Mouse (Mus musculus) midbrain, embryonic 14.5 days (tissue): ENCODE data around the gene Atp2c2. TPM values are rescaled to one million over a fixed set of nuclear protein-coding genes. Genes with fewer than 3 reads are reported as not detected.

ENCODE experiments used
- ATAC-seq: fragments of 200-750 bp; cut with Nextera tagmentation; 2 replicates; pipeline ENCODE4 v1.8.0; 2017; ENCODE audit warnings: moderate number of reproducible peaks, moderate library complexity; ENCODE audit not compliant: low FRiP score, low TSS enrichment
- DNase-seq: peaks from one replicate; pipeline ENCODE4 v3.0.0-alpha.2; 2015
- H3K27ac ChIP-seq: fragments of 300-500 bp; sonication (generic); replicated peaks from 2 replicates; pipeline ENCODE4 v1.5.1; 2014; ENCODE audit warnings: mild to moderate bottlenecking, low read depth, low read length, moderate library complexity
- H3K27me3 ChIP-seq: fragments of 300-500 bp; sonication (generic); 2 replicates; pipeline ENCODE4 v1.6.1; 2014; ENCODE audit warnings: low read length, control low read depth, mixed read lengths; ENCODE audit not compliant: control insufficient read depth, insufficient read depth
- H3K36me3 ChIP-seq: fragments of 300-500 bp; sonication (generic); 2 replicates; pipeline ENCODE4 v1.6.1; 2014; ENCODE audit warnings: low read length, control low read depth; ENCODE audit not compliant: control insufficient read depth, insufficient read depth
- H3K4me1 ChIP-seq: fragments of 300-500 bp; sonication (generic); 2 replicates; pipeline ENCODE4 v1.6.1; 2014; ENCODE audit warnings: mild to moderate bottlenecking, antibody characterized with exemption, low read length, control low read depth; ENCODE audit not compliant: control insufficient read depth, insufficient read depth
- H3K4me2 ChIP-seq: fragments of 300-500 bp; sonication (generic); 2 replicates; pipeline ENCODE4 v1.6.1; 2014; ENCODE audit warnings: mild to moderate bottlenecking, low read length, moderate library complexity
- H3K4me3 ChIP-seq: fragments of 300-500 bp; sonication (generic); replicated peaks from 2 replicates; pipeline ENCODE4 v1.5.1; 2014; ENCODE audit warnings: low read depth, low read length
- H3K9ac ChIP-seq: fragments of 300-500 bp; sonication (generic); replicated peaks from 2 replicates; pipeline ENCODE4 v1.6.1; 2014; ENCODE audit warnings: mild to moderate bottlenecking, low read length, moderate library complexity
- H3K9me3 ChIP-seq: fragments of 300-500 bp; sonication (generic); 2 replicates; pipeline ENCODE4 v1.6.1; 2016; ENCODE audit warnings: low read length, control low read depth, mixed read lengths; ENCODE audit not compliant: control insufficient read depth
- WGBS: fragments of 180-500 bp; shearing (Covaris S2); extraction: QIAGEN DNeasy Blood & Tissue Kit; methylation state at CpG from one replicate; pipeline ENCODE4 v1.1.7; 2014; 5-methylcytosine and 5-hydroxymethylcytosine counted together
- polyA plus RNA-seq: library from polyadenylated mRNA; unstranded; fragments of >200 nt; fragmentation: Nextera tagmentation; extraction: Ambion mirVana; gene quantifications from 2 replicates; pipeline ENCODE4 v1.2.1, GENCODE M21; 2014

The Atp2c2 gene
- polyA plus RNA-seq, 1 experiment from 2014 or later: 0.08 TPM

DNA sequence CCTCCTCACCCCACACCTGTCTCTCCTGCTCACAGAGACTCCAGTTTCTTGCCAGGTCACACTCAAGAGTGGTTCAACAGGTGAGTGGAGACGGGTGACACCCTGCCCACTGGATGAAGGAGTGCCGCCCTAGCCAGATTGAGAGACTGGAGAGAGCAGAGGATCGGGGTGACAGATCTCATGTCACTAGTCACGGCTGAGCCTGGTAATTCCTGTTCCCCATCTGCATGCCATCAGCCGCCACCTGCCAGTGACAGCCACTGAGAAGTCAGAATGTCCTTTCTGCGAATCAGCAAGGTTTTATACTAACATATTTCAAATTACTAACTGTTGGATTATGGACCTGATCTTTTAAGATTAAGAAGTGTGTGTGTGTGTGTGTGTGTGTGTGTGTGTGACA is 9.2 kb upstream of the Atp2c2 start:
- no peak for ATAC-seq
- H3K4me3 ChIP-seq: no peak overlapping the region
- H3K27me3 ChIP-seq: no peaks in the 10 kb centered on the region
- DNase-seq: no peak
- H3K4me2 ChIP-seq: no peak overlapping the region
- H3K9me3 ChIP-seq: no peaks in the 10 kb centered on the region
- H3K27ac ChIP-seq: no peak overlapping the region
- no peaks in the 10 kb centered on the region for H3K36me3 ChIP-seq
- no peaks in the 10 kb centered on the region for H3K4me1 ChIP-seq
- H3K9ac ChIP-seq: no peak overlapping the region
- 79% methylated on average over 6 of the region's 6 CpGs for WGBS

DNA sequence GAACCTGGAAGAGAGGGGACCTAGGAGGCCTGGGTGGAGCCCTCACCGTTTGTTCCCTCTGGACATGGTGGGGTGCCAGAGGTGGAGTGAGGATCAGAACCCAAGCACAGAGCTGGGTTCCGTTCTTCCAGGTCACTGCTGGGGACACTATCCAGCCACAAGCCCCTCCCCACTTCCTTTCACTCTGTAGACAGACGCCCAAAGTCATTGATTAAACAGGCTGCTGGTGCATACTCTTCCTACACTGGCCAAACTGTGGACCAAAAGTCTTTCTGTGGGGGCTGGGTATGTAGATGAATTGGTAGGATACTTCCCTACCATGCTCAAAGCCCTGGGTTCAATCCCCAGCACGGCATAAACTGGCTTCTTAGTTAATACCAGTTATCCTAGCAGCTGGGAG is 7.8 kb upstream of the Atp2c2 start:
- DNase-seq: no peak

DNA sequence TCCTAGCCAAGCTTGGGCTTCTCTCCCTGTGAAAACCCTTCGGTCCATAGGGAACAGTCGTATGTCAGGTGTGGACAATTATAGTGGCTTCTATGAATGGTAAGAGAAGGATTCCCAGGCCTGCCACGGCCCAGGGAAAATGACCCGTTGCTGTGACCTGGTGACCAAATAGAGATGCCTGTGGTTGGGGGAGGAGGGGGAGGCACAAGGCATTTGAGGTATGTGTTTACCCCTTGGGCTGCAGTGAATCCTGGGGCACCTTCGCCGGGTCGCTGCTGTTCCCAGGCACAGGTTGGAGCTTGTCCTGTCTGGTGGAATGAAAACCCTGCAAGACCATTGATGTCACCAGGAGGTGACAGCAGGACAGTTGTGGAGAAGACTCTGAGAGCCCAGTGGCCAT is 5.1 kb upstream of the Atp2c2 start:
- Histone ChIP-seq H3K9me3 (no peaks in the 10 kb centered on the region), H3K27ac (no peak overlapping the region), H3K36me3 (no peaks in the 10 kb centered on the region), H3K4me3 (no peak overlapping the region), H3K27me3 (peaks cover 13% of the 10 kb centered on the region), H3K4me1 (no peaks in the 10 kb centered on the region), H3K4me2 (no peak overlapping the region), H3K9ac (no peak overlapping the region)
- ATAC-seq (no peak), DNase-seq (no peak)
- 86% methylated on average over 7 of the region's 7 CpGs for WGBS

More for the DNA sequence above, 7.8 kb upstream of the Atp2c2 start:
- H3K36me3 ChIP-seq: no peaks in the 10 kb centered on the region
- H3K9ac ChIP-seq: no peak overlapping the region
- no peak overlapping the region for H3K4me3 ChIP-seq
- no peak overlapping the region for H3K27ac ChIP-seq
- no peaks in the 10 kb centered on the region for H3K4me1 ChIP-seq
- no peaks in the 10 kb centered on the region for H3K9me3 ChIP-seq
- ATAC-seq: no peak
- H3K27me3 ChIP-seq: no peaks in the 10 kb centered on the region
- WGBS: 84% methylated on average over 4 of the region's 4 CpGs
- H3K4me2 ChIP-seq: no peak overlapping the region

DNA sequence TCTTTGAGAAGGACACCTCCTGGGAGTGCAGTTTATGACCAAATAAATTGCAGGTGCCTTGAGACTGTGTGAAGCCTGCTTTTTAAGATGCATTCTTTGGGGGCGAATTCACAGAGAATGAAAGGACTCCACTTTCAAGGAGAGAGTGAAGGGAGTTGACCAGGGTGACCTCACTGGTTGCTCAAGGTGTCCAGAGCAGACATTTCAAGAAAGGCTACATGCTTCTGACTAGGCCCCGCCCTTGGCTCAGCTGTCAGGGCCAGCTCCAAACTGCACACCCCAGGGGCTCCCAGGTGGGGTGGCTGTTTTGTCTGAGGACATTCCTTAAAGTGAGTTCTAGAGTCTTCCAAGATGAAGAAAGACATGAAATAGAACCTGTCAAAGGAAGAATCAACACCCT is 2.6 kb upstream of the Atp2c2 start:
- 87% methylated on average over 2 of the region's 2 CpGs for WGBS
- Histone ChIP-seq H3K4me3 (no peak overlapping the region), H3K27ac (no peak overlapping the region), H3K27me3 (peaks cover 32% of the 10 kb centered on the region), H3K36me3 (no peaks in the 10 kb centered on the region), H3K4me1 (no peaks in the 10 kb centered on the region), H3K9me3 (no peaks in the 10 kb centered on the region), H3K4me2 (no peak overlapping the region), H3K9ac (no peak overlapping the region)
- ATAC-seq (no peak), DNase-seq (no peak)

DNA sequence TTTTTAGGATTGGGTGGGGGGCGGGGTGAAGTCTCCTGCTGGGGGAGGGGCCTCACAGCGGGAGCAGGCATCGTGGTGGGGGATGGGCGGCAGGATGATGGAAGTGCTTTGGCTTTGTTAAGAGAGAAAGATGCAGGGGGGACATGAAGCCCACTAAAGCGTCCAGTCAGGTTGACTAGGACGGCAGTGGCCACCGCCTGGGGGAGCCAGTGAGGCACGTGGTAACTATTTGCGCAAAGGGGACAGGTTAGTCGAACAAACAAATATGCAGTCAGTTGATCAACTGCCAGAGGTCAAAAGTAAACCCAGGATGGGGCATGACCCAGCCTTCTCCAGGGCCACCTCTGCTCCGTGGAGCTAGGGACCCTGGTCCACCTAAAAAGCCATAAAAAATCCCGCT is 849 bp upstream of the Atp2c2 start:
- H3K4me2 ChIP-seq: no peak overlapping the region
- no peaks in the 10 kb centered on the region for H3K36me3 ChIP-seq
- WGBS: 1% methylated on average over 12 of the region's 12 CpGs
- DNase-seq (peak; percentile 30), ATAC-seq (no peak)
- no peaks in the 10 kb centered on the region for H3K9me3 ChIP-seq
- H3K4me3 ChIP-seq: no peak overlapping the region
- peaks cover 32% of the 10 kb centered on the region for H3K27me3 ChIP-seq
- no peak overlapping the region for H3K27ac ChIP-seq
- no peaks in the 10 kb centered on the region for H3K4me1 ChIP-seq
- no peak overlapping the region for H3K9ac ChIP-seq

DNA sequence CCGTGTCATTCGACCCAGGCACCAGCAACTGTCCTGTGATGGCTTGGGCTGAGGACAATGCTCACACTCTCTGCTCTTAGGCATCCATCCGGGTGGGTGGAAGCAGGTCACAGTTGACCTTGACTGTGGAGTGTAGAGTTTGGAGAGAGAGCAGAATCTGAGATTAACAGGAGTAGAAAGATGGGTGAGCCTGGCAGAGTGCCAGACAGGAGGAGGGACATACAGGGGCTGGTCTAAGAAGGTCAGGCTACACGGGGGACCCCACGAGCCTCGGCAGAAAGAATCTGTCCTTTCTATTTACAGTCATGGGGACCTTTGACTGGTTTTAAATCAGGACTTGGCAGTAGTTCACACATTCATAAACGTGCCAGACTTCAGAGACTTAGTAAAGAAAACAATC is 3.2 kb downstream of the Atp2c2 start:
- Histone ChIP-seq H3K9me3 (no peaks in the 10 kb centered on the region), H3K27ac (no peak overlapping the region), H3K27me3 (peaks cover 32% of the 10 kb centered on the region), H3K4me3 (no peak overlapping the region), H3K4me1 (no peaks in the 10 kb centered on the region), H3K4me2 (no peak overlapping the region), H3K36me3 (no peaks in the 10 kb centered on the region), H3K9ac (no peak overlapping the region)
- ATAC-seq: no peak
- no peak for DNase-seq
- 74% methylated on average over 7 of the region's 7 CpGs for WGBS

DNA sequence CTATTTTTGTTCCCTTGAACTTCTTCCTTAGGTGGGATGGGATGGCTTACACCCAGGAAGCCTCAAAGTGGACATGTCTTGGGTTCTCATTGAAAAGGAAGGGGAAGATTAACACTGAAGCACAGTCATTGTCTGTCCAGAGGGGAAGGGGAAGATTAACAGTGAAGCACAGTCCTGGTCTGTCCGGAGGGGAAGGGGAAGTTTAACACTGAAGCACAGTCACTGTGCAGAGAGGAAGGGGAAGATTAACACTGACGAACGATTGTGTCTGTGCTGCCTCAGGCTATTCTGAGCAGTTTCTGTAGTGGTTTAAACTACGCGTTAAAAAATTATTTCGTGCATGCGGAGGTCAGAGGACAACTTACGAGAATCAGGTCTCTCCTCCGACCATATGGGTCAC is 7.3 kb downstream of the Atp2c2 start:
- ATAC-seq: no peak
- Histone ChIP-seq H3K4me1 (peaks cover 3% of the 10 kb centered on the region; the same call in 1 of the 2 replicates), H3K4me3 (no peak overlapping the region), H3K27me3 (no peaks in the 10 kb centered on the region), H3K36me3 (no peaks in the 10 kb centered on the region), H3K27ac (no peak overlapping the region), H3K9ac (no peak overlapping the region), H3K9me3 (no peaks in the 10 kb centered on the region), H3K4me2 (no peak overlapping the region)
- no peak for DNase-seq
- 92% methylated on average over 9 of the region's 9 CpGs for WGBS

DNA sequence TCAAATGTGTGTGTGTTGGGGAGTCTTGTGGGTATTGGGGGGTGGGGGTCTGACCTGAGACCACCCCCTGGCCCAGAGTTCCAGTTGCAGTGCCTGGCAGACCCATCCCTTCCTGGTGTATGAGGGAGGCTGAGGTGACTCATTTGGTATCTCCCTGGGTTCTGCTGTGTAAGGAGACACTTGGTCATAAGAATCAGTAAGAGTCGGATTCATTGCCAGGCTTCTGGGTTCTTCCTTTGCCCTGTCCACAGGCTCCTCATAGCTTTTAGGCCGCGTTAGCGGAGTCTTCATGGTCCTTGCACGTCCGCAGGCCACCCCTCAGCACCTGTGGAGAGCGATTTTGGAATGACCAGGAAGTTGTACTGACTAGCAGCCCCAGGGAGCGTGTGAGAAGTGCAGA is 8.7 kb downstream of the Atp2c2 start:
- Histone ChIP-seq H3K4me2 (no peak overlapping the region), H3K27ac (no peak overlapping the region), H3K9me3 (no peaks in the 10 kb centered on the region), H3K4me1 (peaks cover 3% of the 10 kb centered on the region; the same call in 1 of the 2 replicates), H3K9ac (no peak overlapping the region), H3K36me3 (no peaks in the 10 kb centered on the region), H3K27me3 (no peaks in the 10 kb centered on the region), H3K4me3 (no peak overlapping the region)
- DNase-seq: no peak
- no peak for ATAC-seq
- WGBS: 94% methylated on average over 8 of the region's 8 CpGs

DNA sequence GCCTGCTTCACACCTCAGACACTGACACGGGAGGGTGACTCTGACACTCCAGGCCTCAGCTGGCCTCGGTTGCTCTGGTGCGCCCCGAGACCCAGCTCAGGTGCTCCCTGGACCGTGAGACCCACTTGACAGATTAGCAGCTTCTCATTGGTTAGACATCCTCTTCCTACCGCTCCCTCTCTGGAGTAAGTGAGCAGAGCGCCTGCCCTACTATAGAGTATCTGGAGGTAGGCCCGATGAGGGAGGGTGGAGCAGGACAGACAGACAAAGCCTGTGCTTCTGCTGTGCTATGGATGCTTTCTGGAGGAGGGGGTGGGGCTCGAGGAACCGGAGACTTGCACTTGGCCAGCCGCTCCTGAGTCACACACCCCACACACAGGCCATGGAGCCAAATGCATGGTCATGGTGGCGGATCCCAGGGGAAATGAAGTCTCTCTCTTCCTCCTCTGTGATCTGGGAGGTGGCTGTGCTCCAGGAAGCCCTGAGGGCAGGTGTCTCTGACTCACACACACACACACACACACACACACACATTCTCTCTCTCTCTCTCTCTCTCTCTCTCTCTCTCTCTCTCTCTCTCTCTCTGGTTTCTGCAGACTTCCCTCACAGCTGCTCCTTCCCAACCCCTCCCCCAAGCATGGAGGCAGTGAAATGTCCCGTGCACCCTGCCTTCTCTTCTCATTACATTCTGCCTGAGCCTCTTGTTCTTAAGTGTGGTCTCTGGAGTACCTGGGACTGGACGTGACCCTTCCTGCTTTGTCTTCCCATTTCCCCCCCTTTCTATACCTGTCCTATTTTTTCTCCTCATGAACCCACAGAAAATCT is 9.3 kb downstream of the Atp2c2 start:
- Histone ChIP-seq H3K36me3 (no peaks in the 10 kb centered on the region), H3K9ac (no peak overlapping the region), H3K4me1 (peaks cover 3% of the 10 kb centered on the region; the same call in 1 of the 2 replicates), H3K4me3 (no peak overlapping the region), H3K27me3 (no peaks in the 10 kb centered on the region), H3K27ac (no peak overlapping the region), H3K9me3 (no peaks in the 10 kb centered on the region), H3K4me2 (no peak overlapping the region)
- no peak for ATAC-seq
- WGBS: 70% methylated on average over 14 of the region's 14 CpGs
- DNase-seq: peak; percentile 49
